Mouse (Mus musculus): Measurements from ENCODE around the gene Pafah2.
A peak's percentile ranks its signal among the peaks of the same experiment; 100 is the strongest.

Gene Pafah2

DNA sequence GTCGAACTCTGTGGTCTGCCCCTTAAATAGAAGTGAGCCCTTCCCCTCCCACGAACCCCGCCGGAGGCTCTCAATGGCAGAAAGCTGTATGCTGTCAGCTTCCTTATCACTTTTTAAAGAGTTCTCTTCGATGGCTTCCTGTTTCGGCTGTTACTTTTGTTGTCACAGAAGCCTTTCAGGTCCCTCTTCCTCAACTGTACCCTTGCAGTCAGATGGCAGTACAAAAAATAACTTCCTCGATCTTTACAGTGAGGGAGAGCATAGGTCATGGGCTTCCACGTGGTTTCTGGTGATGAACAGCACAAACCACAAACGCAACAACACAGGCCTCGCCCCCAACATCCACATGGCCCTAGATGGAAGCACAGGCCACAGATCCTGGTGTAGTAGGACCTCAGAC, 64.2 kb downstream of the Pafah2 start:
- DNase-seq (ENCODE audit: low spot score in 2 of 2): no peak

DNA sequence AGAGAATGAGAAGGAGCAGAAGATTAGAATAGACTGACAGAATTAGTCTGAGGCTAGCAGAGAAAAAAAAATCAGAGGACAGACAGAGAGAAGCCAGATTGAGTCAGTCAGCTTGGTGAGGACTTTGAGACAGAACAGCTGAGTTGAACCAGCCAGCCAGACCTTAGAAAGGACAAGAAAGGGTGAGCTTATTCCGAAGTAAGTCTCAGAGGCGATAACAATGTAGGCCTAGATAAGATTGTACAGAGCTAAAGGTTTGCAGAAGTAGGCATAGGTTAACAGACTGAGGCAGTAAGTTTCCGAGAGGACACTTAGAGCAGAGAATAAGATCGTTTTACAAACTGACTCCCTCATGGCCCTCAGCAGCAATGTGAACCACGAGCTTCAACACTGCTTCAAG, 65.1 kb downstream of the Pafah2 start:
- DNase-seq (ENCODE audit: low spot score in 2 of 2): no peak

DNA sequence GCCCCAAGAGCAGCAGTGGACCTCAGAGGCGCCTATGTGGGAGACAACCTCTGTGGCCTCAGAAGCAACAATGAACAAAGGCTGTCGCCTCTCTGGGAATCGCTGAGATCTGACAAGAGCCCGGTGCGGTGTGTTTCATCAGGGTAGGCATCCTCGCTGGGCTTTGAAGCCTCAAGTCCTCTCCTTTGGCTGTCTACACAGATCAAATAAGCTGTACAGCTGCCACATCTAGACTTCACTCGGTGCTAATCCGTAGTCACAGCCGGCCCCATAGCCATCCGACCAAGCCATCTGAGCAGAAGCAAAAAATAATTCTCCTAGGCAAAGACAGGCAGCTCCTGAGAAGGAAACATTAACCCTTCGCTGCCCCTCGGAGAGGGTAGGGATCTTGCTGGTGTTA, 69.7 kb downstream of the Pafah2 start:
- DNase-seq (ENCODE audit: low spot score in 2 of 2): no peak

DNA sequence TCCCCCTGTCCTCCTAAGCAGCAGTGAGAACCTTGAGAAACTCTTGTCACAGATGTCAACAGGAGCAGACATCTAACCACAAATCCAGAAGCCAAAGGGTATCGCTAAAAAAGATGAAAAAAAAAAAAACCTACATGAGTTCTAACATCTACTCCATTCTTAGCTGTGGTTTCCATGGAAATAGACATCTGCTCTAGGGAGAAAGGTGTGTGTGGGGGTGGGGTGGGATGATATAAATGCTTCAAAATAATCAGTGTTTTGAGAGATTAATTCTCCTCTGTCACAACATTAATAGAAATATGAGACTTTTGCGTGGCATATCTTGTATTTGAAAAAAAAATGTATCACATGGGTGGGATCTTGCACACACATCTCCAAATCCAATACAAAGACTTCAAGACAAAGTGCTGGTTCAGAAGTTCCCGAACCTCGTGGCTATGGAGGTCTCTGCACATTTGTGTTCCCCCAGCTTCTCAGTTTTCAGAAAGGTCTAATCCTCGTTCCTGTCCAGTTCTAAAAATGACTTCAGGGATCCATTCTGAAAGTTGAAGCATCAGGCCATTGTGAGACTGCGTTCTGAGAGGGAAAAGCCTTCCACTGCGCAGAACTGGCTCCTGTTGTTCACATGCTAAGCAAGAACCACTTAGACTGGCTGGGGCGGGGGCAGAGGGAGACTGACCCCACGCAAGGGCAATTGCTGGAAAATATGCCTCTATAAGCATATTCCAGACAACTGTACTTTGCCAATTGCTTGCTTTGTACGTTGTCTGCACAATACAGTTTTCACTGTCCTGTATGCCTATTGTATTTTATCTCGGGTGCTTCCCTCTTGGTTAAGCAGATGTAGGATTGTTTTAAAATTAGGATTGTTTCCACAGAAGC, 70.5 kb downstream of the Pafah2 start:
- no peak for DNase-seq (ENCODE audit: low spot score in 2 of 2)

DNA sequence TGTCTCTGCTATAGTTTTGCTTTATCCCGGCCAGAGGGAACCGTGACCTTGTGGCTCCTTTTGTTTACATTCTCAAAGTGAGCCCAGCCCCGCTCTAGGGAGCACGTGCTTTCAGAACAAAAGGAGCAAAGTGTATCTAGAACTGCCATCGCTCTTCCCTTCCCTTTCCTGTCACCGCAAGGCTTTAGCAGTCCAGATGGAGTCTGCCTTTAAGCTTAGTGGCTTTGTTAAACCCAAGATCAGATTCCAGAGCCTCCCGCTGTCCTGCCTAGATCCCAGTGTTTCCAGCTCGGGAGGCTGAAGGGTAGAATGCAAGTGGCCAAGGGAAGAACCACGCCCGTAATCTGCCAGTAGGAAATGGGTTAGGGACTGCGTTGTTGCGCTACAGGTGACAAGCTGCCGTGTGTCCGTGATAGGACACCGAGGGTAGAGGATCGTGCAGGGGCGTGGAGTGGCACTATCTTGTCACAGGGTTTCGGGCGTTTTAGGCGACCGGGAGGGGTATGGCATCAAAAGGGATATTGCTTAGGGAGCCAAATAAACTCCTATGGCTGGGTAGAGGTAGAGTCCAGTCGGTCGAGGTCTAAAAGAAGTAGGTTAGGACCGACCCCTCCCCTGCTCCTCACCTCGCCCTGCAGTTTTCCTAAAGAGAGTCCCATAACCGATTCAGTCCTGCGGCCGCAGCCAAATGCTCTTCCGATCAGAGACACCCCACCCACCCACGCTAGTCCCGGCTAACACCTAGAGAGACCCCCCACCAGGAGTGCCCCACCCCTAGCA, 71.5 kb downstream of the Pafah2 start:
- DNase-seq (ENCODE audit: low spot score in 2 of 2): peak in 1 of 2 experiments; percentile 35

DNA sequence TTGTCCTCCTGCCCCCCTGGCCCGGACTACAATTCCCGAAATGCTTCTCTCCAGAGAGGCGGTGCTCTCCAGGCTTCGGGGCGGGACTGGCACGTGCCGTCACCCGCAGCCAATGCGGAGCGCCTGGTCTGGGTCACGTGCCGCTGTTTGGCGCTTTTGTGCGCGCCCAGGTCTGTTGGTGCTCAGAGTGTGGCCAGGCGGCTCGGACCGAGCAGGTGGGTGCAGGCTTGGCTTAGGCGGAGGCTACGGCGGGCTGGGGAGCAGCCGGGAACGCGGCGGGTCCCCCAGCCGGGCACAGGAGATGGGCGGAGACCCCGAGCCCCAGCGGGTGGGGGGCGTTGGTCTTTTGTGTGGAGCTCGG, 72.1 kb downstream of the Pafah2 start, which contains the start of gene Stmn1:
Gene Stmn1, plus strand, starts transcription at position 106 of the 361 bp plus-strand sequence.
- DNase-seq (ENCODE audit: low spot score in 2 of 2): peak; percentile 86 to 95

DNA sequence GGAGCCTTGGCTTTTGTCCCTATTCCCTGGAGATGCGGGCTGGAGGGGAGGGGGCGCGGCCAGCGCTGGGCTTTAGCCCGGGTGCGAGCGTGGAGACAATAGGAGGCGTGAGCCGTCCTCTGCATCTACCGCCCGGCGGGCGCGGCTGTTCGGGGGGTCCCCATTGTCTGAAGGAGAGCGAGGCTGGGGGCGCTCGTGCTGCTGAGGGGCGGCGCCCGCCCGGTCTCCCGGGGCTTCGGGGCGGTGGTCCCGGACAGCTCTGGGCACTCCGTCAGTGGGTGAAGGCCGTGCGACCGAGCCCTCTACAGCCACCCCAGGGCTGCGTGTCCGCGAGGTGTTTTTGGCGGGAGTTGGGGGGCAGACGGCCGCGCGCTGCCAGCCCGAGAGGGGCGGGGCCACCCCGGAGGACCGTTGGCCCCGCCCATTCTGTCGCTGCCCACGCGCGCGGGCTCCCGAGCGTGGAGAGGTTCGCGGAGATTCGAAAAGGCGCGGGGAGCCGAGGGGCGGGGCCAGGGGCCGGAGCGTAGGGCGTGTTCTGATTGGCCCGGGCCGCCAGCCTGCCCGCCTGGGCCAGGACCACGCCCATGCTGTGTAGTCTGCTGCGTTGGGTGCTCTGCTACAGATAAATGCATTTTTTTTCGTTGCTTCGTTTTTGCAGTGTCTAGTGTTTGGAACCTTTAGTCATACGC, 72.6 kb downstream of the Pafah2 start:
- peak; percentile 88 to 92 for DNase-seq (ENCODE audit: low spot score in 2 of 2)

DNA sequence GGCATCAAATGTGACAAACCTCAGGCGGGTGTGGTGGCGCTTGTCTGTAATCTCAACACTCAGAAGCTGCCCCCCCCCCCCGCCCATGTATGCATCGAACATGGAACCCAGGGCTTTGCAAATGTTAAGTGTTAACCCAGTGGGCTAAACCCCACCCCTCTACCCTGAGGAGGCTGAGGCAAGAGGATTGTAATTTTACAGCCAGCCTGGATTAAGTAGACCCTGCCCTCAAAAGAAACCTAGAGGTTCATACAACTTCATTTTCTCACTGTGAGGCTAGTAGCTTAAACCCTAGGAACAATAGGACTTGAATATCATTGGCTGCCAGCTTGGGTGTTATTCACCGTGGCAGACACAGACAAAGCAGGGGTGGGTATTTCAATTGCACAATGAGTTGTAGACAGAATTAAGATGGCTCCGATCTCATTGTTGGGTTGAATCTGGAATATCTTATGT, 73.2 kb downstream of the Pafah2 start:
- no peak for DNase-seq (ENCODE audit: low spot score in 2 of 2)

DNA sequence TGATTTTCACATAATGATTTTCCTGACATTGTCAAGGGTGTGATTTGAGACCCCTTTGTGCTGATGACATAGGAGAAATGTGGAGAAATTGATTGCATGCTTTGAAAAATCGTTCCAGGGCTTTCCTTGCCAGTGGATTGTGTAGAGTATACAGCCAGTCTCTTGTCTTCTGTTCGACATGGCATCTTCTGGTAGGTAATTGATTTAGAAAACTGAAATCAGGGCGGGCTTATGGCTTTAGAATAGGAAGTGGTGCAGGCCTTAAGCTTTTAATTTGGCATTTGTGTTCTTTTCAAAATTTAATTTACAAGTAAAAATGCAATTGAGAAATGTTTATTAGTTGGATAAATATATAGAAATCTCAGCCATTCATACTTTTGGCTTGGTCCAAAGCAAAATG, 73.9 kb downstream of the Pafah2 start:
- DNase-seq (ENCODE audit: low spot score in 2 of 2): no peak

DNA sequence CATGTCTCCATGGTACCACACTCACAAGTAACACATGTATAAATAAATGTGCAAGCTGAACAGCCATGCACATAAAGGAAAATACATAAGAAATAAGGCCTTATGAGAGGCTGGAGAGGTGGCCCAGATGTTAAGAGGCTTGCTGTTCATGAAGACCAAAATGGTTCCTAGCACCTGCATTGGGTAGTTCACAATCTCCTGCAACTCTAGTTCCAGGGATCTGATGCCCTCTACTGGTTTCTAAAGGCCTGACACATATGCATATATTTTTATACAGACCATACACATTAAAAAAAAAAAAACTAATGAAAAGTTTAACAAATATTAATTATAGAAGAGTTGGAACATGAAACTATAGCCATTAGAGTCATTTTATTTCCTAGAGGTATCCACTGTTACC, 75.3 kb downstream of the Pafah2 start:
- DNase-seq (ENCODE audit: low spot score in 2 of 2): no peak

DNA sequence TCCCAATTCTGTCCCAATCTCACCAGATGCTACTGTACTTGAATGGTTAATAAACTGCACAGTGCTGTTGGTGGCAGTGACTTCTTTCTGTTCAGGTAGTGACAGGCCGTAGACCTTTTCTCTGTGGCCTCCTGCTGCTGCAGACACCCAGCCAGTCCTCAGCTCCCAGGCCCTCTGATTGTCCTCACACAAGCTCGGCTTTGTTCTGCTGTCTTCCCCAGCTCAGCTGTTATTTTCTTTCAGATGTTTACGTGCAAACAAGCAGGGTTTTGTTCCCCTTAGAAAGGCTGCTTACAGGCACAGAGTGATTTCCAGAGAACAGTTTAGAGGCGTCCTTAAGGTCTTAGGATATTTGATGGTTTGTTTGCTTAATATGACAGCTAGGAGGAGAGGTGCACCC, 77.6 kb downstream of the Pafah2 start:
- DNase-seq (ENCODE audit: low spot score in 2 of 2): no peak

DNA sequence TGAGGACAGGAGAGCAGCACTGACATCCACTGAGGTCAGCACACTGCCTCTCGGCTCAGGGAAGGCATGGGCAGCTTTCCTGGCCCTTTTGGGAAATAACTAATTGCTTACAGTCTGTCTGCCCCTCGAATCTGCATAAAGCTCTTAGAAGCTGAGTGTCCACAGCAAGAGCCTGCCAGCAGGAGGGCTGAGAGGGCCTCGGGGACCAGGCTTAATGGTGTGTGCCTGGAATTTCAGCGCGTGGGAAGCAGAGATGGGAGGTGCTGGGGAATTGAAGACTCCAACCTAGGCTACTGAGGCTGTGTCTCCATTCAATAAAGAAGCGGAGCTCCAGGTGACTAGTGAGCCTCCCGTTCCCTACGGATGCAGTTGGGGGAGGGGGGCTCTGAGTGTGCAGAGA, 78.1 kb downstream of the Pafah2 start:
- DNase-seq (ENCODE audit: low spot score in 2 of 2): no peak

DNA sequence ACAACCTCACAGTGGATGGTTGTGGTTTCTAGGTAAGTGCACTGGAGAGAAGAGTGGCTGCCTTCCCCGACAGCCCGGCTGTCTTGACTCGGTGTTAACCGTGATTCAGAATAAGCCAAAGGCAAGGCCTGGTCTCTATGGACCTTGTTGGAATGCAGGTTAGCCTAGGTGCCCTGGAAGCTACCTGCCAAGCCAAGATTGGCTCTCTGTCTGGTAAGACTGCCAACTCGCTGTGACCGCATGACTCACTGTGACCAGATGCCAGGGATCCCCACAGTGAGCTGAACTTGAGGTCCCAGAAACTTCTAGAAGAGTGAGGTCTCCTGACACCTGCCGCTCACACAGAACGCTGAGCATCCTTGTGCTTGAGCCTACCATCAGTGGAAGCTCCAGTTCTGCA, 80.8 kb downstream of the Pafah2 start:
- no peak for DNase-seq (ENCODE audit: low spot score in 2 of 2)

All from urinary bladder, adult 18-20 months (tissue).